In genomic region chr13:110039779-110040498, GRCm38 (mm10) we compare ENCODE assay signal across 8 mouse cellular contexts.
DNase-seq lines count a peak whose midpoint lies in the region; ATAC-seq and TF ChIP-seq lines count a peak whose summit lies in the region.

No protein-coding gene starts in this region.

- H3K4me3 ChIP-seq in heart, embryonic 10.5 days, result no peak overlapping the region
- H3K4me3 ChIP-seq in thymus, adult 2 months (ENCODE audit: control insufficient read depth, insufficient read depth, low read length), result no peak overlapping the region

- no peaks in the 10 kb centered on the region for H3K27me3 ChIP-seq in heart, embryonic 10.5 days (ENCODE audit: insufficient read depth, poor library complexity, severe bottlenecking)
- no peaks in the 10 kb centered on the region for H3K27me3 ChIP-seq in thymus, adult 2 months (ENCODE audit: control insufficient read depth, insufficient read depth, low read length)

- ATAC-seq in monocyte, adult 5-6 weeks (replicated peaks; ENCODE audit: insufficient number of reproducible peaks, low FRiP score, low TSS enrichment, poor library complexity, severe bottlenecking), result peak; percentile 44; the same call in 1 of the 2 replicates

- no peak for TF ChIP-seq POLR2A in thymus, adult 2 months (IDR thresholded peaks at IDR 0.05; ENCODE audit: control insufficient read depth, extremely low read depth, insufficient read depth, low read length, poor library complexity)

- TF ChIP-seq CTCF in thymus, adult 2 months (IDR thresholded peaks at IDR 0.05; ENCODE audit: borderline replicate concordance, control insufficient read depth, extremely low read depth, insufficient read depth, low read length, poor library complexity), result no peak

- no peak overlapping the region for H3K27ac ChIP-seq in heart, embryonic 10.5 days
- H3K27ac ChIP-seq in thymus, adult 2 months (ENCODE audit: control insufficient read depth, insufficient read depth, low read length), result no peak overlapping the region

- H3K4me1 ChIP-seq in heart, embryonic 10.5 days, result no peaks in the 10 kb centered on the region; the same call in 1 of the 2 replicates
- peaks cover 9% of the 10 kb centered on the region for H3K4me1 ChIP-seq in thymus, adult 2 months (replicated peaks; ENCODE audit: control insufficient read depth, insufficient read depth, low read length)

- no peaks in the 10 kb centered on the region for H3K36me3 ChIP-seq in heart, embryonic 10.5 days
- H3K36me3 ChIP-seq in thymus, adult 2 months (ENCODE audit: control insufficient read depth, insufficient read depth, low read length), result no peaks in the 10 kb centered on the region

- H3K9me3 ChIP-seq in heart, embryonic 10.5 days, result no peaks in the 10 kb centered on the region

- peak; percentile 75 for DNase-seq in heart, adult 11 months
- no peak for DNase-seq in heart, embryonic 10.5 days (ENCODE audit: low spot score)
- peak; percentile 28 for DNase-seq in thymus, adult 2 months
- DNase-seq in thymus, adult 18-20 months, result no peak
- DNase-seq in embryo, embryonic 10 days (ENCODE audit: low spot score), result peak; percentile 79
- peak; percentile 12 for DNase-seq in layer of hippocampus, adult 9-11 months
- DNase-seq in gastrocnemius, adult 8-10 months (ENCODE audit: low spot score in 2 of 2), result no peak

- 85% methylated on average over 3 of the region's 3 CpGs for WGBS in heart, embryonic 10.5 days
- 91% methylated on average over 3 of the region's 3 CpGs for WGBS in thymus, adult 2 months

Comparison
In these comparisons a context has a peak if more than half of its experiments do, and no peak if none do; other contexts are left out.
1. DNase-seq: peak in heart, adult 11 months (single experiment), thymus, adult 2 months (single experiment), embryo, embryonic 10 days (single experiment) and layer of hippocampus, adult 9-11 months (single experiment); none in heart, embryonic 10.5 days (single experiment), thymus, adult 18-20 months (0 of 2) and gastrocnemius, adult 8-10 months (0 of 2).